Mouse (Mus musculus) R1 (cell line): ENCODE results near the gene Med12l.
A peak's percentile ranks its signal among the peaks of the same experiment; 100 is the strongest.
"Not testable (repeated sequence)": the region's sequence is repeated elsewhere in the genome, so short reads cannot be mapped to it uniquely, and the experiment has no call there.

ENCODE experiments used
- DNase-seq: peaks from one replicate; pipeline ENCODE4 v3.0.0-alpha.2; 2018; ENCODE audit warnings: low read depth, low spot score

Gene Med12l

DNA sequence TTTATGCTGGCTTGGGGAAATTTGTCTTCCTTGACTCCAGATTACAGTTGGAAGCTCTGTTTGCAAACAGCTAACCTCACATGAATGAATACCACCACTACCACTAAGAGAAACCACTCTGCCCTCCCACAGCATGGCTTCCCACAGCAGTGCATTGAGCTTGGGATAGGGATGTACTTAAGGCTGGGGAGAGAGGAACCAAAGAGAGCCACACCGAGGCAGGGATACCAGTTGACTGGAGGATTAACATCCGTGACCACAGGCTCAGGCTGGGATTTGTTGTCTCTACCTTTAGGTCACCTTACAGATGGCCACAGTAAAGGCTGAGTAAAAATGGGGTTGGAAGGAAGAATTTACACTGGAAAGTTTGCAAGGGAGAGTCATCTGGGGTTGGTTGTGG lies 16.6 kb downstream of the Med12l start:
- DNase-seq = no peak

DNA sequence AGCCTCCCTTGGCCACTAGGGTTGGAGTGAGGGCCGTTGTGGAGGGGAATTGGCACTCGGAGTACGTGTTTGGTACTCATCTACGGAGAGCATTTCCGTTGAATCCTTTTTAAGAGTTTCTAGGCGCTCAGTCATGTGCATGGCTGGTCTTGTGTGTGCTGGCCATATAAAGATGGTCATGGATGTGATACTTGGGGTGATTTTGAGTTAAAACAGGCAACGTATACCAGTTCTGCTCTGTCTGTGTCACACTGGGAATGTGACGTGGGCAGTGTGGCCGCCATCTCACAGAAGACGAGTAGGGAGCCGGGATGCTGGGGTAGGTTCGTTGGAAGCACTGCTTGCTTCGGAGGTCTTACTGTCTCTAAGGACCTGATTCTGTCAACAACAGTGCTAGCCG lies 17.3 kb downstream of the Med12l start:
- no peak for DNase-seq

DNA sequence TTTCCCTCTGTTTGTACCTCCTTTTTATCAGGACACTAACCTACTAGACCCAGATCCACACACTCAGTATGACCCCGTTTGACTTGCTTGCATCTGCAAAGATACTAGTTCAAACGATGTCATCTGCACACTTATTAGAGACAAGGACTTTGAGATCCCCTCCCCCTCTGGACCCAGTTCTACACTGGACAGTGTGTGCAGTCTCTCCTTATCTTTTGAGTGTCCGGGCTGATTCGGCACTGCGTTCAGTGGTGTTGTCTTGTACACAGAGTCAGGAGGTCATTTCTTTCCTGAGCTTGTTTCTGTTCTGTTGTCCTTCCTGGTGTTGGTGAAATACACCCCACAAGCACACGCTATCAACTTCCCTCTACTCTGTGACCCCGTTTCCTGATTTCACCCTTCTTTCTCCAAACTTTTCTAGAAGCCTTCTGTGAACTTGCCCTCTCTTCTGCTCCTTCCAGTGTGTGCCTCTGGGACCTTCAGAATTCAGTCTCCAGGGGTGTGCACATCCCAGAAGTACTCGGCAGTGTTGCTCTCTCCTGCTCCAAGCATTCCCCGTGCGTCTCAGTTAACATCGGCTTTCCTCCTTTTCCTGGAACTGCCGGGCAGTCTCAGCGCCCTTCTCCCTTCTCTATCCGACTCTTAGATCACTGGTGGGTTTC lies 19.0 kb downstream of the Med12l start:
- DNase-seq = no peak

DNA sequence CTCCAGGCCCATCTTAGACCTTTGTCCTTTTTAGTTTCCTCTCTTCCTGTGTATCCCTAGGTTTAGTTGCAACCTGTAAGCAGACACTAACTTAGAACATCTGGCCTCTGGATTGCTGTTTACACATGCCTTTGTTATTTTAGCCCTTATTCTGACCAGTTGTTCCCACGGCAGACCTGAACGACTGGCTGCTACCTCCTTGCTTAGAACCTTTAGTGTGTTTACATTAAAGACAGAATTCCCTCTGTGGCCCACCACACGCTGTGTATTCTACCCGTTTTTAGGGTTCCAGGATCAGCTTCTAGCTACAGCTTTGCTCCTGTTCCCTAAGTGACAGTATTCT lies 19.5 kb downstream of the Med12l start:
- DNase-seq = no peak

DNA sequence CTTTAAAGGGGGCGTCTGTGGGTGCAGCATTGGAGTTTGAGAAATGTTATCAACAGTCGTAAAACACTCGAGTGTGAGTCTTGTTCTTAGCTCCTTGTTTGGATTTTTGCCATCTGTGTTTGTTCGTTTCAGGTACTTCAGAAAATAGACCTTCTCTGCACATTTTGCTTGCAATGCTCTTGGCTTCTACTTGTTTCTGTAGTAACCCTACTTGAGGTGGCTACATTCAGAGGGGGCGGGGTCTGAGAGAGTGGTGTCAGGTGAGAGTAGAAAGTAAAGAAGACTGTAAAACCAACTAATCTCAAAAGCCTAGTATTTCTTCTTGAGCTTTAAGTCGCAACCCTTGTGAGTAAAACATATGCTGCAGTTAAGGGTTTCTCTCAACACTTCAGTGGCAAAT lies 23.1 kb downstream of the Med12l start:
- DNase-seq = no peak

DNA sequence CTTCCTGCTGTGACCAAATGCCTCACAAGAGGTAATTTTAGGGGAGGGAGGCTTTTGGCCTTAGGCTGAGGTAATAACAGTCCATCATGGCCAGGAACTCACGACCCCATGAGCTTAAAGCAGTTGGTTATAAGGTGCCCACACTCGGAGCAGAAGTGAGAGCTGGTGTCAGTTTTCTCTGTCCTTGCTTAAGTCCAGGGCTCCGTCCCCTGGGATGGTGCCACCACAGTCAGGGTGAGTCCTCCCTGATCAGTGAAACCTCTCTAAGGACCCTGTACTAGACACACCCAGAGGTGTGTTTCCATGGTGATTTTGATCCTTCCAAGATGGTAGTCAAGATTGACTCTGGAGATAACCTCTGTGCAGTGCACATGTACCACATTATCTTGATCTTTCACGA lies 25.4 kb downstream of the Med12l start:
- no peak for DNase-seq

DNA sequence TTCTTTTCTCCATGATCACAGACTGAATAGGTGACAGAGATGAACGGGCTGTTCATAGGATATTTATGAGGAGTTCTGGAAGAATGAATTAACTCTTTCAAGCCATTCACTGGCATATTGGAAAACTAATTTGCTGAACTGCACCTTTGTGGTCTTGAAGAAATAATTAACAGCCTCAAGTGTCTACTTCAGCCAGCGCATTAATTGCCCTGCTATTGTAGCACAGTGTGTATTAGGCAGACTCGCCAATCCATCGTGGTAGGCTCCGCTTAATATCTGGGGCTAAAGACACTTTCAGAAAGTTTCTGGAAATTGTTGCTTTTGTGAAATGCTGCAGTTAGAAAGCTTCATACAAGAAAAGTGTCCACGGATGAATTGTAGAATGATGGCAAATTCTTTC lies 35.9 kb downstream of the Med12l start:
- DNase-seq = no peak

DNA sequence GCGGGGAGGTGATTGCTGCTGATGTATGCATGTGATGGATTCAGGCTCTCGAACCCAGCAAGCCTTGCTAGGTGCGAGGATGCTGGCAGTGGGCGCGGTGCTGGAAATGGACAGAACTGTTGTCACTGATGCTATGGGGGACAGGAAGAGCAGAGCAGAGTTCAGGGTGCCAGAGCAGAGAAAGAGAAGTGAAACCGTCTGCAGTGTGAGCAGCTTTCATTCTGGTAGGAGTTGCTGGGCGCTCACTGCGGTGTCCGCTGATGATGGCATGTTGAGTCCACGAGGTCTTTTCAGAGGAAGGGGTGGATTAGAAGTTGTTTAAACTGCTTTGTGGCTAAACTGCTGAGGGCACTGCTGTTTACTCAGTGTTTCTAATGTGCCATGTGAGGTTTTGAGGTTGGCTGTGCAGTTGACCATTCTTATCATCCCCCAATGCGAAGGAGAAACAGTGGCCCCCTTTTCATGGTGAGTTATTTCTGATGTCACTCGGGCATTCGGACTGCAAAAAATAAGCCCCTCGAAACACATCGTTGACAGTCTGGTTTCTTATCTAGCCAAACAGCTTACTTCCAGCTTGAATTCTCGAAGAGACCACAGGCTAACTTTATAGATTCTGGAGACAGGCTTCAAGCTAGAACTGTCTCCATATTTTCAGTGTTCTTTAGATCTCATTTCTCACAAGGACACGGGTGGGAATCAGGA lies 49.4 kb downstream of the Med12l start:
- no peak for DNase-seq

DNA sequence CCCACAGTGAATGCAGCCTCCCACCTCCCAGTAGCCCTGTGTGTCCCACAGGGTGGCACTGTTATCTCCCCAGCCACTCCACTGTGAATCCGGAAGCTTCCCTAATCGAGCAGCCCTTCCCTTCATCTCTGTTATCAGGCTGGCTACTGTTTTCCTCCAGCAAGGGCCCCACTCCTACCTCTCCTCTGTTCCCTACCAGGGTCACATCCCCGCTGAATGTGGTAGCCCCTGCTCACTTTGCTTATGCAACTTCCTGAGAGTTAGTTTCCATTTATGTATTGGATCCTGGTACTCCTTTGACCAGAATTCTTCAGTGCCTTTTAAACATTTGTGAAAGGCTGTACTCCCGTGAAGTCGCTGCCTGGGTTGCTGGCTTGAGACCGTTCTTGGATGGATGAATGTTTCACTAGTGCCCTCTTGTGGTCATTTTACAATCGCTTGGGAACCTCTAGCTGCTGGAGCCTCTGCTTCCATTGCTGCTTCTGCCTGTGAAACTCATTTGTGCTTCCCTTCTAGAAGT lies 53.5 kb downstream of the Med12l start:
- DNase-seq = peak; percentile 73

DNA sequence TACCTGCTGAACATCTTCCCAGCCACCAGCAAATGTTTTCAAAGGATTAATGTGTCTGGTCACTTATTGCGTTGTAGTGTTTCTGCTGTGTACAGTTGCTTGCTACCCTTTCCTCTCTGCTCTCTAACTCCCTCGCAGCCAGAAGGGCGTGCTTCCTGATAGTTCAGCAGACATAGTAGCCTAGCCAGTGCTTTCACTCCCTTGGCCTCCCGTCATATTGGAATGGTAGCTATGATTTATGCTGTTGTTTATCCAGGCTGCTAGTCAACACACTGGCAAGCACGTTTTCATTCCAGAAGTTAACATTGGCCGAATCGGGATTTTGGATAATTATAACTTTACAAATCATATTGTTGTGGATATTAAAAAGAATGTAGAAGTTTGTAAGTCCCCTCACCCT lies 54.5 kb downstream of the Med12l start:
- no peak for DNase-seq

DNA sequence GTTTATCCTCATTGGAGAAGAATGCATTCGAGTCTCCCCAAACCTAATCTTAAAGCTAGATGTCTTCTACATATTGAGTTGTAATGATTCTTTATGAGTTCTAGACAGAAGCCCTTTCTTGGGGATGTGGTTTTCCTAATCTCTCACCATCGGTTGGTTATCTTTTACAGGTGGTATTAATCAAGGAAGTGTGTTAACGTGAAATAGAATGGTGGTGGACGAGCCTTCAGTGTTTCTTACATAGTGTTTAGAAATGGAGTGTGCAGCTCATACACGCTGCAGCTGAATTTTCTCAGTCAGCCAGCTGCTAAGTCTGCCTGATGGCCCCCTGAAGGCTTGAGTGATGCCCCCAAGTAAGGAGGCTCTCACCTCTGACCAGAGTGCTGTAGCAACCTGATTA lies 56.5 kb downstream of the Med12l start:
- no peak for DNase-seq

DNA sequence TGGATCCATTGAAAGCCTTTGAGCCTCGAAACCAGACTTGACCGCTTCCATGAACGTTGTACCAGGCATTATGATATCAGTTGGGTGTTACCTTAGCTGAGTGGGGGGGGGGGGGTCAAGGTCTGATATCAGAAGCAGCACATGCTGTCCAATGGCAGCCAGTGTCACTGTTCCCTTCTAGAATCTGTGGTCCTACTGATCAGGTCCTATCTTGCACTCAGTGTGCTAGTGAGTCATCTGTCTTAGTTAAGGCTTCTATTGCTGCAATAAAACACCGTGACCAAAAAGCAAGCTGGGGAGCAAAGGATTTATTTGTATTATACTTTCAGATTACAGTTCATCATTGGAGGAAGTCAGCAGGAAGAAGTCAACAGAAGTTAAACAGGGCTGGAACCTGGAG lies 57.8 kb downstream of the Med12l start:
- DNase-seq = no peak

DNA sequence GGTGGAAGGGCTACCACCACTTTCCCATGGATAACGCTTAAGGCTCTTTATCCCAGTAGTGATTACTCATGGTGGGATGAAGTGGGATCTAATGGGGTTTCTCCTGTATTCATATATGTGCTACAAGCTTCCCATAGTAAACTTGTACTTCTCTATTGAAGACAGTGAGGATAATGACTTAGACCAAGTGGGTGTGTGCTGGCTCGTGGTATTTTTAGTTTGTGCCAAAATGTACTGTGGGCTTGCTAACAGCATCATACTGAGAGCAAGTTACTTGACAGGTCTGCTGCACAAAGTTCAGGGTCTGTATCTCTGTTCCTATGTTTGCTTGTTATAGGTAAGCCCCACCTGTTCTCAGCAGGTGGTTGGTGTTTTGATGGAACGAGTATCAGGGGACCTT lies 60.3 kb downstream of the Med12l start:
- DNase-seq = no peak

DNA sequence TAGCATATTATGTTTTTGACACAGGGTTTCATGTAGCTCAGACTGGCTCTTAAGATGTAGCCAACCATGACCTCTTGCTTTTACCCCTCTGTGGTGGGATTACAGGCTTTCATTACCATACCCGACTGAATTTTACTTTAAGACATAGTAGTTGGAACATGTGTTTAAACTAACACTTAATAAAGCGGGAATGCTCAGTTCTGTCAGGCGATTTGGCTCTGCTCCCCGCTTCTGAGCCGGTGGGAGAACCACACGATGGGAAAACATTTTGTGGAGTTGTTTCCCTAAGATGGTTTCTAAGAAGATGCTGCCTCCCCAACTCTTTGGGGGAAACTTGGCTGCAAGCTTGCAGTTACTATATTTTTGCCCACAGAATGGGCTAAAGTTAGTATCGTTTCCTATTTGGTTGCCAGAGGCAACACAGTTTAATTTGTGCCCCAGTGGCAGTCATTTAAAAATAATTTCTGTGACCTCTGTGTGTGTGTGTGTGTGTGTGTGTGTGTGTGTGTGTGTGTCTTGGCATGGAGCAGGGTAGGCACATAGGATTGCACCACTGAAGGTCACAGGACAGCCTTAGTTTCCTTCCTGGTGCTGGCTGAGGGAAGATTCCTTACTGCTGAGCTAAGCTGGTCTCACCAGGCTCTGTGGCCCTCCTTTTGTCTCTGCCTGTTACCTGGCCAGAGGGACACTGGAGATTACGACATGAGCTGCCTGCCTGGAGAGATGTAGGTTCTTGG lies 61.1 kb downstream of the Med12l start:
- DNase-seq = no peak

DNA sequence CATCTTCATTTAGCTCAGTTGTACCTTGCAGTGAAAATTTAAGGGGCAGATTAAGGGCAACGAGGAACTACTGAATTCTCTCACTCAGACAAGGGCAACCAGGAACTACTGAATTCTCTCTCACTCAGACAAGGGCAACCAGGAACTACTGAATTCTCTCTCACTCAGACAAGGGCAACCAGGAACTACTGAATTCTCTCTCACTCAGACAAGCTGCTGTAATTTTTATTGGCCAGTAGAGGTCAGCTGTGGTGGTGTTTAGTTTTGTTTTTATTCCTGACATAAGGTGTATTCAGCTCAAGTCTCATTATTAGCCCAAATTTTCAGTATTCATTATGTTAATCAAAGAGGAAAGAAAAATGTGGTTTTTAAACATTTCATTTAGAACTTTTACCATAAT lies 63.4 kb downstream of the Med12l start:
- not testable (repeated sequence) for DNase-seq

DNA sequence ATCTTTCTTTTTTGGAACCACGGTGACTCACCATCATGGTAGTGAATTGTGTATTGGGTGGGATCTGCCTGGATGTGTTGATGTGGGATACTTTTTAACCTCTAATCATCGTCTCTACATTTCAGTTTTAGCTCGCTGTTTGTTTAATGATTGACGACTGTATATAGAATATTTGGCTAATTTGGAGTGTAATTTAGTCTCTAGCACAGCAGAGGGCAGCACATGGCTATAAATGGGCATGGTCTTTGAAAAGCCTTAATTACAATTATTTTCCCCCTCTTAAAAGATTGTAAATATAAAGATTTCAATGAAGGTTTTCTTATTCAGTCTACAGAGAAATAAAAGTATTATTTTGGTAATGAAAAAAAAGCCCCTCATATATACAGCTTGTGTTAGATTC lies 71.7 kb downstream of the Med12l start:
- peak; percentile 16 for DNase-seq

DNA sequence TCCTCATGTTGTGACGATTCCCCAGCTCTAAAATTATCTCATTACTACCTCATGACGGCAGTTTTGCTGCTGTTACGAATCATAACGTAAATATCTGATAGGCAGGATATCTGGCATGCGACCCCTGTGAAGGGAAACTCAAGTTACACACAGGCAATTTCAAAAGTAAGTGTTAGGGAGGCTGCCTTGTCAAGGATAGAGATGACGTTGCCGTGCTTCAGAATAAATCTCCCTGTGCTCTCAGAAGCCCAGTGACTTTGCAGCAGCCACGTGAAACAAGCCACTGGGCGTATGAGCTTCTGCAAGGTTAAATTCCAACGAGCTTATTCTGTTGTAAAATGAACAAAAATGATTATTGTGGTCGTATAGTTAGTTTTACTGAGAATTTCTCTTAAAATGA lies 73.0 kb downstream of the Med12l start:
- DNase-seq = no peak

DNA sequence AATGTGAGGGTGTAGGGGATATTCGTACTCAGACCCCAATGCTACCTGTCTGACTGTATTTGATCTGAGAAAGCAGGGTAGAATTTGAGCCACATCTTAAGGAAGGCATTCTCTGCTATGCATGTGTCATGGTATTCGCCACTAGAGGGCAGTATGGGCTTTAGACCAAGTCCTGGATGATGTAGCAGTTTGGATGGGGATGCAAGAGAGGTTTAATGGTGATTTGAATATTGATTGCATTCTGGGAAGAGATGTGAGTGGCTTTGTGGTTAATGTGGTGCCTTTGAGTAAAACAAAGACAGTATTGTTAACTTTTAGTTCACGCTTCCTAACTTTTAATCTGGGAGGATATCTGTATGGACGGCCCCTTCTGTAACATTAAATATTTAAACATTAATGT lies 73.7 kb downstream of the Med12l start:
- DNase-seq = peak; percentile 89

DNA sequence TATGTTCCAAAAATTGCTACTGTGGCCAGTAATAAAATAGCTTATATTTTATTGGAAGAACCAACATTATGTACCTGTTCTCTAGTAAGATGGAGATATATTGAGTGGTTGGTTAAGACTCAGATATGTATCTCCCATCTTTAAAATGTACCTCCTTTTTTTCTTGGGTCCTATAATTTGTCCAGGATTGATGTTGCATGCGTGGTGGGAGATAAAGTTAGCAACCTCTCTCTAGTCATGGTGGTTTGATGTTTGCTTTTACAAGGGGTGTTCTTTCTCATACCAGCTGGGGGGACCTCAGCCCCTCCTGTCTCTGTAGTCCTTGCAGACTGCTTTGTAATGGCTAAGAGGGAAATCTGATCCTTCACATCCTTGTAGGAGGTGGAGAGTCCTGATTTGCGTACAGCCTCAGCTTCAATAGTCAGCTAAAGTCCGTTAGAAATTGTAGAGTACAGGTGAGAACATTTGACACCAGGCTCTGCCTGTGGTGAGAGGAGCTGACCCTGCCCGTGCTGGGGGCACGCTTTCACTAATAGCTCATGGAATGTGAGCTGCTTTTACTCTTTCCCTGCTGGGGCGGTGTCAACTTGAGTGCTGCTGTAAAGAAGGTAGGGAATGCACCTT lies 74.8 kb downstream of the Med12l start:
- peak; percentile 14 for DNase-seq

DNA sequence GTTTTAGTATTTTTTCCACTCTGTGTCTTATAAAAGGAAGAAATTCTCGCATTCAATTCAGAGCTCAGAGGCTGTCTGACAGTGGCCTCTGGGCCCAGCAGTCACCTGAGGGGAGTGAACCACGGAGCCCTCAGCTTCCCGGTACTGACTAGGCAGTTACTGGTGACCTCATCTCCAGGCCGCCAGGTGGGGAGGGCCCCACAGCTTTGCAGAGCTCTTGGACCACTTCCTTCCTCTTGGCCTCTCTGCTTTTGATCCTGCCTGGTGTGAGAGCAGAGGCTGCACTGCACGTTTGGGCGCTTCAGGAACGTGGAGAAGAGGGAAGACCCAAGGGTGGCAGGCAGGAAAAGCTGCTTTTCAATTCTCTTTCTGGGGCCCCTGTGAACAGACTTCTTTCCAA lies 75.3 kb downstream of the Med12l start:
- DNase-seq = no peak

DNA sequence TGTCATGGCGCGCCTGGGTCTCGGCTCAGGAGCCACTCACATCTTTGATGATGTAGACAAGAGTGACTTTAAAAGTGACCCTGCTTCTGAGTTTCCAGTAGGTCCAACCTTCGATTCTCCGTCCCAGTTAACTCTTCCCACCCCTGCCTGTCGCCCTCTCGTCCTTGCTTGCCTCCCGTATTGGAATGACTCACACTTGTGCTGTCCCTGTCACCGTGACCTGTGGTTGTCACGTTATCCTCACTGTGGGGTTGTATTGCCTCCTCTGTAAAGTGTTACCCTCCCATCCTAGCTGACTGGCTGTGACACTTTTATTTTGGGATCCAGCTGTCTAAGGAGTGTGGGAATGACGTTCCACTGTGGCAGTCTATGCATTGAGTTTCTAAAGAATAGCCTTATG lies 87.1 kb downstream of the Med12l start:
- DNase-seq = no peak

DNA sequence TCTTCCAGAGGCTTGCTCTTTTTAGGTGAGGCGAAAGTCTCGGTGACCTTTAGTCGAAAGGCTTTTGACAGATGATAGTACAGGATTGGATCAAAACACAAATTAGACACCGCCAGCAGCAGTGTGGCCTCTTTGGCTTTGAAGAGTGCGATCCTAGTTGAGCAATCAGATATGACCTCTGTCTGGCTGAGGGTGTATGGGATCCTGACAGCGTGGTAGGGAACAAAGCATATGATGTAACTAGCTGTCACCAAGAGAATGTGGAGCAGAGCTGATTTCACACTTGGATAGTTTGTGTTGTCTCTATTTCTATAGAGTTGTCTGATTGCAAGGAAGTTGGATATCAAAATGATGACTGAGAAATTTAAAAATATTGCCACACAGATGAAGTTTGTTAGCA lies 91.8 kb downstream of the Med12l start:
- no peak for DNase-seq
